Mouse (Mus musculus): Measurements from ENCODE around the gene Arfip1. TPM values are rescaled to one million over a fixed set of nuclear protein-coding genes. Genes with fewer than 3 reads are reported as not detected.
A peak's percentile ranks its signal among the peaks of the same experiment; 100 is the strongest.

Gene Arfip1
- polyA plus RNA-seq, 1 experiment from 2014 or later: 60.9 TPM

DNA sequence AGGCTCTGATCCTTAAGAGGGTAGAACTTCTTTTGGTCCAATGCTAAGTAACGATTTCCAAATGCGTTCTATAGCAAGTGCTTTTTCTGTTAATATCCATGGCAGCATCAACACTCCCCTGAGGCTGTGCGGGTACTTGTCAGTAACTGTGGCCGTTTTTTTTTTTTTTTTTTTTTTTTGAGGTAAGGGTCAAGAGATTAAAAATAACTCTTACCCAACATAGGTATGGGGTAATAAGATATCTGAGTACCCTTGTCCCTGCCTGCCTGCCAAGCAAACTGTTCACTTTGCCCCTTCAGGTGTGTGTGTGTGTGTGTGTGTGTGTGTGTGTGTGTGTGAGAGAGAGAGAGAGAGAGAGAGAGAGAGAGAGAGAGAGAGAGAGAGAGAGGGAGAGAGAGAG is 98.1 kb downstream of the Arfip1 start:
- no peak for TF ChIP-seq CTCF (IDR thresholded peaks at IDR 0.05; ENCODE audit: low read depth)
- no peak for TF ChIP-seq EP300 (optimal IDR thresholded peaks at IDR 0.05)
- Histone ChIP-seq H3K27me3 (ENCODE audit: control insufficient read depth, insufficient read depth, low read length) (no peaks in the 10 kb centered on the region), H3K27ac (replicated peaks) (no peak overlapping the region), H3K4me1 (replicated peaks; ENCODE audit: control insufficient read depth, insufficient read depth) (no peaks in the 10 kb centered on the region), H3K4me3 (ENCODE audit: low read depth, low read length) (no peak overlapping the region), H3K4me2 (replicated peaks; ENCODE audit: low read depth) (no peak overlapping the region), H3K36me3 (ENCODE audit: control insufficient read depth, insufficient read depth, low read length) (no peaks in the 10 kb centered on the region), H3K9ac (ENCODE audit: low read length) (no peak overlapping the region), H3K9me3 (ENCODE audit: control insufficient read depth, low read length) (no peaks in the 10 kb centered on the region)
- 68% methylated on average over 4 of the region's 4 CpGs for WGBS
- DNase-seq (ENCODE audit: low spot score) (no peak), ATAC-seq (ENCODE audit: low FRiP score, low TSS enrichment) (no peak)

DNA sequence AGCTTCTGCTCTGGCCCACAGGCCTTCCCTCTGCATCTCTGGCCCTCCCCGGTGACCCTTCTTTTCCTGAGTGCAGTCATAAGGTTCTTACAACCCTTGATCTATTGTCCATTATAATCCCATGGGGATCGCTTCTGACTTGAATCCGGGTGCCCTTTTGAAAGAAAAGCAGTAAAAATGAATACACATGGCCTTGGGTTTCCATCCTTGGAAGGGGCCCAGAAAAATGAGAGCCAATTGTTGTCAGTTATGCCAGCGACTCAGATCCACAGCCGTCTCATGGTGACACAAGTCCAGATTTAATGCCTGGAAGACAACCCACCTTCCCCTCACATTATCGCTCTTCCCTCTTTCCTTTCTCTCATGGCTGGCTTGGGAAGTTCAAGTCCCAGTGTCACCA is 100.3 kb downstream of the Arfip1 start:
- 80% methylated on average over 6 of the region's 6 CpGs for WGBS
- TF ChIP-seq EP300 (optimal IDR thresholded peaks at IDR 0.05) (no peak), CTCF (IDR thresholded peaks at IDR 0.05; ENCODE audit: low read depth) (no peak)
- Histone ChIP-seq H3K4me1 (replicated peaks; ENCODE audit: control insufficient read depth, insufficient read depth) (no peaks in the 10 kb centered on the region), H3K36me3 (ENCODE audit: control insufficient read depth, insufficient read depth, low read length) (no peaks in the 10 kb centered on the region), H3K9ac (ENCODE audit: low read length) (no peak overlapping the region), H3K4me3 (ENCODE audit: low read depth, low read length) (no peak overlapping the region), H3K27me3 (ENCODE audit: control insufficient read depth, insufficient read depth, low read length) (no peaks in the 10 kb centered on the region), H3K4me2 (replicated peaks; ENCODE audit: low read depth) (no peak overlapping the region), H3K9me3 (ENCODE audit: control insufficient read depth, low read length) (no peaks in the 10 kb centered on the region), H3K27ac (replicated peaks) (no peak overlapping the region)
- DNase-seq (ENCODE audit: low spot score): no peak
- ATAC-seq (ENCODE audit: low FRiP score, low TSS enrichment): no peak

DNA sequence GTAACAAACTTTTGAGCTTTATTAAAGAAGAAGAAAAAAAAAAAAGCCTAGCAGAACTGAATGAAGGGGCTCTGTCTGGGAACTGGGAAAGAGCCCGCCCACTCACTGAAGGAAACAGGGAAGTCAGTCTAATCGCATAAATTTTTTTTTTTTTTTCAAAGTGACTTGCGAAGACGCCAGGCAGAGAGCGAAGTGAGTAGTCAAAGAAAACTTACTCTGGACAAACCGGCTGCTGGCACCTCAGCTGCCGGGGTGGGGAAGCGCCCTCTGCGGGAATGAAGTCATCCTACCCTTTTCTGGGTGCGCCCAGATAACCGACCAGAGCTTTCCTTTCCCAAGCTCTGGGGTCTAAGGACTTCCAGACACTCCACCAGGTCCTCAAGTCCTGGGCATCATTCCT is 101.3 kb downstream of the Arfip1 start:
- H3K4me2 ChIP-seq (replicated peaks; ENCODE audit: low read depth): peak overlapping the region; percentile 100
- 7% methylated on average over 11 of the region's 11 CpGs for WGBS
- H3K27ac ChIP-seq (replicated peaks): peak overlapping the region; percentile 90
- no peaks in the 10 kb centered on the region for H3K27me3 ChIP-seq (ENCODE audit: control insufficient read depth, insufficient read depth, low read length)
- H3K9ac ChIP-seq (ENCODE audit: low read length): peak overlapping the region; percentile 87
- H3K4me1 ChIP-seq (replicated peaks; ENCODE audit: control insufficient read depth, insufficient read depth): no peaks in the 10 kb centered on the region
- no peaks in the 10 kb centered on the region for H3K36me3 ChIP-seq (ENCODE audit: control insufficient read depth, insufficient read depth, low read length)
- peak overlapping the region; percentile 78 for H3K4me3 ChIP-seq (ENCODE audit: low read depth, low read length)
- no peaks in the 10 kb centered on the region for H3K9me3 ChIP-seq (ENCODE audit: control insufficient read depth, low read length)
- TF ChIP-seq CTCF (IDR thresholded peaks at IDR 0.05; ENCODE audit: low read depth) (peak; percentile 76), EP300 (optimal IDR thresholded peaks at IDR 0.05) (no peak)
- peak; percentile 81 for DNase-seq (ENCODE audit: low spot score)
- ATAC-seq (ENCODE audit: low FRiP score, low TSS enrichment): peak; percentile 62

DNA sequence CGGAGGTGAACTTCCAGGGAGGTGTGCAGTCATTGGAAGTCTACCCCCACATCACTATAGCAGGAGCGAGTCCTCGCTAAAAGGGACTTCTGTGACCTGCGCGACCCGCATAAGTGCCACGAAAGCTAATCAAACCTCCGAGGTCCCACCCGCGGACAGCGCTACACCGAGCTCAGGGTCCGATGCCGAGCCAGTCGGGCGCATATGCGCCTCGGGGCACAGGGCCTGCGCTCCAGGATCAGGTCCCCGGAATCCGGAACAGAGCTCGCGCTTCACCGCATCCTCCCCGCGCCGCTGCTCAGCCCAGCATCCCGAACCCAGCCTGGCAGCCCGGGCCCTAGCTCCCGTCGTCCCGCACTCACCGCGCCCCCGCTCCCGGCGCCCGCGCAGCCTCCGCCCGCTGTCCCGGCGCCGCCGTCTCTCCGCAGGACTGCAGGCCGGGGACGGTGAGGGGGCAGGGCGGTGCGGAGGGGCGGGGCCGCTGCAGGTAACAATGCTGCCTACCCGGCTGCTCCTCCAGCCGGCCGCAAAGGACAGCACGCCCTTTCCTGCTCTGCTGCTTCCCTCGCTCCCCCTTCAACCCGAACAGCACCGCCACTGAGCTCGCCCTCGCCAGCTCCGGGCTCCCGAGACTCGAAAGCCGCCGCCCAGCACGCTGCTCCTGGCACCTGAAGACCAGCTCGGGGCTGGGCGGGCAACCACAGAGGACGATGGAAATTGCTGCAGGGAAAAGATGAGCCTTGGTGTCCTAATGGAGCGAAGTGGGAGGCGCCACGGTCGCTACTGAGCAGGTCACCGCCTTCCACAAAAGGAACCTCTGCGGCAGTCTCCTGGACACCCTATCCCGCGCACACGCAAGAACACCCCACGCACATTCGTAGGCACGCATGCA is 102.2 kb downstream of the Arfip1 start, which contains the start of gene Fhdc1:
TSS of gene Fhdc1 (minus strand) at position 424 of the 892 bp plus-strand sequence.
- Histone ChIP-seq H3K27me3 (ENCODE audit: control insufficient read depth, insufficient read depth, low read length) (no peaks in the 10 kb centered on the region), H3K4me3 (ENCODE audit: low read depth, low read length) (peak within 1 kb of the TSS; percentile 78), H3K4me1 (replicated peaks; ENCODE audit: control insufficient read depth, insufficient read depth) (no peaks in the 10 kb centered on the region), H3K27ac (replicated peaks) (peak within 1 kb of the TSS; percentile 90), H3K4me2 (replicated peaks; ENCODE audit: low read depth) (peak within 1 kb of the TSS; percentile 100), H3K9ac (ENCODE audit: low read length) (peak within 1 kb of the TSS; percentile 87), H3K36me3 (ENCODE audit: control insufficient read depth, insufficient read depth, low read length) (no peaks in the 10 kb centered on the region), H3K9me3 (ENCODE audit: control insufficient read depth, low read length) (no peaks in the 10 kb centered on the region)
- under 1% methylated on average over 81 of the region's 82 CpGs for WGBS
- TF ChIP-seq EP300 (optimal IDR thresholded peaks at IDR 0.05) (no peak), CTCF (IDR thresholded peaks at IDR 0.05; ENCODE audit: low read depth) (peak; percentile 43; the same call in 1 of the 2 replicates)
- ATAC-seq (ENCODE audit: low FRiP score, low TSS enrichment): peak; percentile 90
- DNase-seq (ENCODE audit: low spot score): peak; percentile 91

DNA sequence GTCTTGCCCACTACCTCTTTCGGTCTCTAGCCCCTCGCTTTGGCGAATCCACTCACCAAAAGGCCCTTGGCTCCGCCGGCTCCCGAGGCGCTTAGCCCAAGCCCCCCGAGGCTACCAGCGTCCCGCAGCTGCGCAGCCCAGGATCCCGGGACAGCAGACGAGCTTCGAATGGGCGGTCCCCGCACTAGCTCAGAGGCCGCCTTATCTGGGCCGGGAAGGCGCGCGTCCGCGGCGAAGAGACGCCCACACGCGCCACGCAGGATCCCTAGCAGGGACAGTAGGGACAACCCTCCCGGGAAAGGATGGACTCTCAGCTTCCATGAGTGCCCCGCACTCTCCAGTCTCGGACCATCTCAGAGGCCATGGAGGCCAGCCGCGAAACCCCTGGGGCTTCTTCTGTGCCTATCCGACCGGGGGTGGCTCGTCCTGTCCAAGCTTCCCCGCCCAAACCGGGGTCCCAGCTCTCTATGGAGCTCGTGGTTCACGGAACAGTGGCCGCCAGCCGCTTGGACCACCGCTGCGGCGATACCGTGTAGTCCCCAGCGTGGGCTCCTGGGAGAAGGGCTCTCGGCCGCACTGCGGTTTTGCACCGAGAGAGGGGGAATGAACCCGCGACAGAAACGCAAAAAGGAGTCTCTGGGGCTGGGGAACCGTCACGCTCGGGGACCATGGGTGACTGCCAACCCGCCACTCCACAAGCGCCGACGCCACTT is 103.0 kb downstream of the Arfip1 start:
- ATAC-seq (ENCODE audit: low FRiP score, low TSS enrichment) (peak; percentile 71), DNase-seq (ENCODE audit: low spot score) (peak; percentile 75)
- Histone ChIP-seq H3K4me3 (ENCODE audit: low read depth, low read length) (peak overlapping the region; percentile 78), H3K27ac (replicated peaks) (peak overlapping the region; percentile 90), H3K4me2 (replicated peaks; ENCODE audit: low read depth) (peak overlapping the region; percentile 100), H3K4me1 (replicated peaks; ENCODE audit: control insufficient read depth, insufficient read depth) (no peaks in the 10 kb centered on the region), H3K27me3 (ENCODE audit: control insufficient read depth, insufficient read depth, low read length) (no peaks in the 10 kb centered on the region), H3K36me3 (ENCODE audit: control insufficient read depth, insufficient read depth, low read length) (no peaks in the 10 kb centered on the region), H3K9ac (ENCODE audit: low read length) (peak overlapping the region; percentile 87), H3K9me3 (ENCODE audit: control insufficient read depth, low read length) (no peaks in the 10 kb centered on the region)
- WGBS: under 1% methylated on average over 61 of the region's 61 CpGs
- no peak for TF ChIP-seq CTCF (IDR thresholded peaks at IDR 0.05; ENCODE audit: low read depth)
- TF ChIP-seq EP300 (optimal IDR thresholded peaks at IDR 0.05): no peak
